Mouse (Mus musculus) hindbrain, embryonic 16.5 days (tissue): Measurements from ENCODE around the gene Tulp2. TPM values are rescaled to one million over a fixed set of nuclear protein-coding genes. Genes with fewer than 3 reads are reported as not detected.

ENCODE experiments used
- microRNA-seq: library from miRNA; unstranded; fragments of <30 nt; microRNA quantifications from one replicate; pipeline ENCODE4, GENCODE M21; 2017
- polyA plus RNA-seq: library from polyadenylated mRNA; unstranded; fragments of >200 nt; fragmentation: Nextera tagmentation; extraction: Ambion mirVana; gene quantifications from 2 replicates; pipeline ENCODE4 v1.2.1, GENCODE M21; 2015

Gene Tulp2
- polyA plus RNA-seq, 1 experiment from 2014 or later, result 0.20 TPM

Small RNA genes within 50 kb of the gene (microRNA-seq; reads per million reads assigned to microRNA genes)
- not detected for gene Gm22133

Other genes starting within 250 kb of the Tulp2 start
- 1.3 and 1.4 TPM in 2 replicates for gene Cd37, start 242.8 kb upstream of the Tulp2 start, polyA plus RNA-seq
- gene Slc6a16, start 240.8 kb upstream of the Tulp2 start, polyA plus RNA-seq, result 0.89 and 2.0 TPM in 2 replicates
- gene Slc6a21, start 204.4 kb upstream of the Tulp2 start, polyA plus RNA-seq, result not detected in 2 replicates
- 13.3 and 14.2 TPM in 2 replicates for gene Trpm4, start 148.1 kb upstream of the Tulp2 start, polyA plus RNA-seq
- 0.28 and 0.72 TPM in 2 replicates for gene Hrc, start 146.6 kb upstream of the Tulp2 start, polyA plus RNA-seq
- gene Ppfia3, start 114.9 kb upstream of the Tulp2 start, polyA plus RNA-seq, result 28.5 and 28.6 TPM in 2 replicates
- 41.4 and 70.3 TPM in 2 replicates for gene Lin7b, start 111.3 kb upstream of the Tulp2 start, polyA plus RNA-seq
- gene Snrnp70, start 86.1 kb upstream of the Tulp2 start, polyA plus RNA-seq, result 144 and 161 TPM in 2 replicates
- 0.06 TPM in 1 of 2 replicates, not detected in the other for gene Kcna7, start 76.2 kb upstream of the Tulp2 start, polyA plus RNA-seq
- gene Ntf5, start 68.2 kb upstream of the Tulp2 start, polyA plus RNA-seq, result 0.15 and 0.27 TPM in 2 replicates
- 2.0 and 2.3 TPM in 2 replicates for gene Lhb, start 61.1 kb upstream of the Tulp2 start, polyA plus RNA-seq
- 25.5 and 28.7 TPM in 2 replicates for gene Gys1, start 47.0 kb upstream of the Tulp2 start, polyA plus RNA-seq
- 94.3 and 108 TPM in 2 replicates for gene Ruvbl2, start 43.8 kb upstream of the Tulp2 start, polyA plus RNA-seq
- gene Ftl1, start 22.0 kb upstream of the Tulp2 start, polyA plus RNA-seq, result 5,303 and 5,527 TPM in 2 replicates
- 226 and 242 TPM in 2 replicates for gene Bax, start 15.0 kb upstream of the Tulp2 start, polyA plus RNA-seq
- gene Gm45808, start 4.9 kb downstream of the Tulp2 start, polyA plus RNA-seq, result not detected in 2 replicates
- 4.0 and 4.3 TPM in 2 replicates for gene Dhdh, start 6.9 kb downstream of the Tulp2 start, polyA plus RNA-seq
- gene Nucb1, start 28.5 kb downstream of the Tulp2 start, polyA plus RNA-seq, result 141 and 151 TPM in 2 replicates
- gene Ppp1r15a, start 44.4 kb downstream of the Tulp2 start, polyA plus RNA-seq, result 17.5 and 18.2 TPM in 2 replicates
- 2.2 and 3.1 TPM in 2 replicates for gene Plekha4, start 44.5 kb downstream of the Tulp2 start, polyA plus RNA-seq
- gene Hsd17b14, start 73.0 kb downstream of the Tulp2 start, polyA plus RNA-seq, result 0.43 and 0.80 TPM in 2 replicates
- 22.7 and 27.0 TPM in 2 replicates for gene Bcat2, start 88.3 kb downstream of the Tulp2 start, polyA plus RNA-seq
- gene Fgf21, start 133.6 kb downstream of the Tulp2 start, polyA plus RNA-seq, result not detected in 2 replicates
- not detected in 2 replicates for gene Fut1, start 135.4 kb downstream of the Tulp2 start, polyA plus RNA-seq
- gene Izumo1, start 139.9 kb downstream of the Tulp2 start, polyA plus RNA-seq, result not detected in 2 replicates
- gene Rasip1, start 145.6 kb downstream of the Tulp2 start, polyA plus RNA-seq, result 16.7 and 17.5 TPM in 2 replicates
- 2.9 and 5.2 TPM in 2 replicates for gene Mamstr, start 158.1 kb downstream of the Tulp2 start, polyA plus RNA-seq
- gene Fut2, start 184.5 kb downstream of the Tulp2 start, polyA plus RNA-seq, result 0.09 and 0.19 TPM in 2 replicates
- gene Ntn5, start 202.1 kb downstream of the Tulp2 start, polyA plus RNA-seq, result 0.84 and 0.94 TPM in 2 replicates
- 0.43 and 0.45 TPM in 2 replicates for gene Sec1, start 212.5 kb downstream of the Tulp2 start, polyA plus RNA-seq
- 63.8 and 68.2 TPM in 2 replicates for gene Car11, start 218.0 kb downstream of the Tulp2 start, polyA plus RNA-seq
- 3.2 and 3.3 TPM in 2 replicates for gene Dbp, start 223.2 kb downstream of the Tulp2 start, polyA plus RNA-seq
- 508 and 537 TPM in 2 replicates for gene Rpl18, start 233.6 kb downstream of the Tulp2 start, polyA plus RNA-seq
- gene Sphk2, start 236.1 kb downstream of the Tulp2 start, polyA plus RNA-seq, result 23.9 and 28.3 TPM in 2 replicates
- gene Fam83e, start 239.3 kb downstream of the Tulp2 start, polyA plus RNA-seq, result 0.37 and 0.44 TPM in 2 replicates
- gene Spaca4, start 243.9 kb downstream of the Tulp2 start, polyA plus RNA-seq, result not detected in 2 replicates